Mouse (Mus musculus): ENCODE measurements at regions not wholly inside any gene's neighbourhood (a gene's known extent, or its start where the extent isn't known, plus 50 kb on each side); places are given as distances from the start of the nearest gene placed in this dataset.

DNA sequence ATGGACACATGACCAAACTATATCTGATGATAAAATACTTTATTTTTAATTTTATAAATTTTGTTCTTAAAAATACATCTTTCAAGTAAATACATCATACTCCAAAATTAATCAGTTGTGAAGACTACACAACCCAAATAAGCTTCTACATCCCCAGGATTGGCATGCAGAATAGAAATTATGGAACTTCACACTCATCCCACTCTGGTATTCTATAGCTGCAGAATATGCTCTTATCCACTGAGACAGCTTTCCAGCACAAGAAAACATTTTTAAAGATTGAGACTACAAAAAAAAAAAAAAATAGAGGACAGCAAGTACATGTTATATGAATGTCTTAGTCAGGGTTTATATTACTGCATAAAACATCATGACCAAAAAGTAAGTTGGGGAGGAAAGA, 94.4 kb downstream of the Gm11232 start:
- intact Hi-C loops (cut with DNase I) = no loop called here
- TF ChIP-seq CTCF (IDR thresholded peaks at IDR 0.05) = no peak
- no peak for DNase-seq
- no peak overlapping the region for H3K27ac ChIP-seq
- no peak overlapping the region for H3K4me3 ChIP-seq

- no peak overlapping the region for H3K27ac ChIP-seq
- TF ChIP-seq CTCF (IDR thresholded peaks at IDR 0.05) = no peak
- H3K4me3 ChIP-seq = no peak overlapping the region
- DNase-seq = no peak
- intact Hi-C loops (cut with DNase I) = no loop called here
Observed at GRCm38 (mm10) chr4:71640521-71640920, 117.2 kb downstream of the Gm11232 start.

DNA sequence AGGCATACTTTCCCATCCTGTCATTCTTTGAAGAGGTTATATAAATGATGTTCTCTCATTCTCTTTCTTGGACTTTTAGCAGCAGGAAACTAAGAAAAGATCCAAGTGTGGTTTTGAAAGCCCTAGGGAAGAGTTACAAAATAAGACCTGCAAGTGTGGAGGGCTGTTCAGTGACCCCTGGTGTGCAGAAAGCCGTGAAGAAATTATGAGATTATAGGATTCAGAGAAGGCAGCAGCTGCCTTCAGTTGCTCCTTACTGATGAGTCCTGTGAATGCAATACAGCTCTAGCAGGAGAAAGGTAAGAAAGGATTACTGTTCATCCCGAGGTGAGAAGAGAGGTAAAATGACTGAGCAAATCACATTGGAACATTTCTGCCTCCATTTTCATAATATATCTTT, 130.7 kb downstream of the Gm11232 start:
- Histone ChIP-seq H3K27ac (no peak overlapping the region), H3K4me3 (no peak overlapping the region)
- intact Hi-C loops (cut with DNase I) = no loop called here
- DNase-seq = no peak
- TF ChIP-seq CTCF (IDR thresholded peaks at IDR 0.05) = no peak

DNA sequence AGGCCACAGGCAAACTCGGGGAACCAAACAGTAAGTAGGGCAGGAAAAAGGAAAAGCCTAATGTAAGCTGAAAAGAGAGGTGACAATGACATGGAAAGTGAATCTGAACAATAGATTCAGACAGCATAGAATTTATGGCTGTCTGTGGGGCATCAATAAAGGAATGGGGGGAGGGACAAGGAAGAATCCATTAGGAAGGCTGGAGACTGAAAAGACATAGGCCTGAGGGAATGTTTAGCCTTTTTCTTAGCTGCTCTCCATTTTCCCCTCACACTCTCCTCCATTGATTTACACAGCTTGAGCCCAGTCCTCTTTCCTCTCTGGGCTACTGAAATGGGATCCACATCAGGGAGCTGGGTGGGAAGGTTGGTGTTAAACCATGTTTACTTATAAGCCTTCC, 131.1 kb downstream of the Gm11232 start:
- no peak for DNase-seq
- no peak for TF ChIP-seq CTCF (IDR thresholded peaks at IDR 0.05)
- Histone ChIP-seq H3K27ac (no peak overlapping the region), H3K4me3 (no peak overlapping the region)
- intact Hi-C loops (cut with DNase I) = no loop called here

GRCm38 (mm10) chr4:71624771-71625170, 133.0 kb downstream of the Gm11232 start:
- no peak for TF ChIP-seq CTCF (IDR thresholded peaks at IDR 0.05)
- intact Hi-C loops (cut with DNase I) = no loop called here
- DNase-seq = no peak
- no peak overlapping the region for H3K4me3 ChIP-seq
- no peak overlapping the region for H3K27ac ChIP-seq

- H3K27ac ChIP-seq = no peak overlapping the region
- TF ChIP-seq CTCF (IDR thresholded peaks at IDR 0.05) = no peak
- intact Hi-C loops (cut with DNase I) = no loop called here
- no peak for DNase-seq
- H3K4me3 ChIP-seq = no peak overlapping the region
Observed at GRCm38 (mm10) chr4:71613720-71614119, 144.0 kb downstream of the Gm11232 start.

DNA sequence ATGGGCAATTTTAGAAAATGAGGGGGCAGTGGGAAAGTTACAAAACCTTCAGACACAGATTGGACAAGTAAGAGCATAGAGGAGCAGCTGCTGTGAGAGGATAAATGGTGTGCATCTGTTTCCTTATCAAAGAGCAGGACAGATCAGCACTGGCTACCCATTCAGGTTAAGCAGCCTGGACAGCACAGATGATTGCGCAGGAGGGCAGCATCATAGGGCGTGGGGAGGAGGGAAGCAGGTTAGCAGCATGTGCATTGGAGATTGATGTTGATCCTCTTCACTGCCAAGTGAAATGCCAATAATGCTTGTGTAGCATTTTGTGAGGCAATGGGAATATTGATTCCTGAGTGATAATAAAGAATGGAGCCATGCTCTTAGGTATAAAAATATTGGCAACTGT, 171.9 kb downstream of the Gm11232 start:
- intact Hi-C loops (cut with DNase I) = no loop called here
- no peak overlapping the region for H3K27ac ChIP-seq
- no peak for DNase-seq
- no peak for TF ChIP-seq CTCF (IDR thresholded peaks at IDR 0.05)
- no peak overlapping the region for H3K4me3 ChIP-seq

DNA sequence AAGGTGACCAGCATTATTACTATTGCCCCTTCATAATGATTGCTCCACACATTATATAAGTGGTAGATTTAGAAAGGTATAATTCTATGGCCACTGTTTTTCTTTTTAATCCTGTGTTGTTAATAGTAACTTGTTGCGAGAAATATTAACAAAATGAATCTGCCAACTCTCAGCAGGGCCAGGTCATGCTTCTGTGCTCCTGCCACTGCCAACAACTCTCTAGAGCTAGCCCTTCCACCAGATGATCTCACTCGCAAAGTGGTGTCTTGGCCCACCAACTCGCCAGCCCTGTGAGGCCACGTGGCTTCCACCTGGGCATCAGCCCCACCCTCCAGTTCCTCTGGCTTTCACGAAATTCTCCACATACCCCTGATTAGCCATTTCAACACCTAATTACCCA, 197.1 kb downstream of the Gm11232 start:
- TF ChIP-seq CTCF (IDR thresholded peaks at IDR 0.05) = no peak
- Histone ChIP-seq H3K27ac (no peak overlapping the region), H3K4me3 (no peak overlapping the region)
- intact Hi-C loops (cut with DNase I) = no loop called here
- no peak for DNase-seq

DNA sequence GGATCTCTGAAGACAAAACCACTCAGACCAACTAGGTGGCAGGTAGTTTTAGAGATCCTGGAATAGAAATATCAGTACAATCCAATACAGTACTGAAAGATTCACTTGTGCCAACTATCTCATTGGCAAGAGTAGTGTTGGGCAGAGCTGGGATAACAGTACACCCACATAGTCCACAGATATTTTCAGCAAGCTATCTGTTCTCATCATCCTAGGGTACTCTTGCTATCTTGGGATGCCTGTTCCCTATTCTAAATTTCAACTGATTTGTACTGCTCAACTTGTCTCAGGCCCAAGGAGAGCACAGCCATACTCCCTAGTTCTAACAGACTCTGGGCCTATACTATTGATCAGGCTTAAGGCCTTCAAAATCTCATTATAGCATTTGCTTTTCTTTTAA, 218.6 kb downstream of the Gm11232 start:
- intact Hi-C loops (cut with DNase I) = no loop called here
- H3K4me3 ChIP-seq = no peak overlapping the region
- TF ChIP-seq CTCF (IDR thresholded peaks at IDR 0.05) = no peak
- no peak overlapping the region for H3K27ac ChIP-seq
- no peak for DNase-seq

GRCm38 (mm10) chr4:71537971-71538370, 219.8 kb downstream of the Gm11232 start:
- TF ChIP-seq CTCF (IDR thresholded peaks at IDR 0.05) = no peak

DNA sequence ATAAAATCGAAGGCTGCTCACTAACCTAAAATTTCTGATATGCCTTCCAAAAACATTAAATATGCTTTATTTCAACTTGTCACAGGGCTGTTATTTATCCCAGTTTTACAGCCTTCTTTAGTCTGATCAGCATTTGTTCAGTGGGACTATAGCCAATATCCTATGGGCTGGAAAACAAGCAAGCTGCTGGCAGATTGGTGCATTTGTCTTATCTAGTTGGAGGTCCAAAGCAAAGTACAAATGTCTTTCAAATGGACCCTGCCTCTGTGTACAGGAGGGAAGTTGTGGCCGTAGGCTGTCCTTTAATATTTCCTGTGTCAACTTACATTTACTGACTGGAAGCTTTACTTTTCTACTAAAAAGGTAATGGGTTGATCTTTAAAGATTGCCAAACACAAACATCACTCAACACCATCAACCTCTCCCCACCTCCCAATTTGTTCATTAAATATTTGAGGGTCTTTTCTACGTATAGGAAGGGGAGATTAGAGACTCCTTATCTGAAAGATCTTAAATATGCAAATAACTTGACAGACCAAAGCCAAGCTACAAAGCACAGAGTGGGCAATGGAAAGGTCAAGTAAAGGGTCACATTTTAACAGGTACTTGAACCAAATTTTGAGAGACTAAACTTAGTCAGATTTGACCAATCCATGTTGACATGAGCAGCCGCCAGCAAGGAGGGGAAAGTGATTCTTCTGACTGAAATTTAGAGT, 233.4 kb downstream of the Gm11232 start:
- TF ChIP-seq CTCF (IDR thresholded peaks at IDR 0.05) = no peak
- no peak overlapping the region for H3K4me3 ChIP-seq
- no peak overlapping the region for H3K27ac ChIP-seq
- intact Hi-C loops (cut with DNase I) = no loop called here
- no peak for DNase-seq

More at GRCm38 (mm10) chr4:71537971-71538370, 219.8 kb downstream of the Gm11232 start:
- no peak for DNase-seq
- Histone ChIP-seq H3K27ac (no peak overlapping the region), H3K4me3 (no peak overlapping the region)
- intact Hi-C loops (cut with DNase I) = no loop called here

- no peak for TF ChIP-seq CTCF (IDR thresholded peaks at IDR 0.05)
- Histone ChIP-seq H3K27ac (no peak overlapping the region), H3K4me3 (no peak overlapping the region)
- intact Hi-C loops (cut with DNase I) = no loop called here
- no peak for DNase-seq
Observed at GRCm38 (mm10) chr4:71520751-71521150, 237.0 kb downstream of the Gm11232 start.

GRCm38 (mm10) chr4:71517921-71518404, 239.8 kb downstream of the Gm11232 start:
- DNase-seq = no peak
- Histone ChIP-seq H3K27ac (no peak overlapping the region), H3K4me3 (no peak overlapping the region)
- TF ChIP-seq CTCF (IDR thresholded peaks at IDR 0.05) = no peak
- intact Hi-C loops (cut with DNase I) = no loop called here

GRCm38 (mm10) chr4:71506911-71507310, 250.9 kb downstream of the Gm11232 start:
- intact Hi-C loops (cut with DNase I) = no loop called here
- H3K4me3 ChIP-seq = no peak overlapping the region
- no peak for DNase-seq
- TF ChIP-seq CTCF (IDR thresholded peaks at IDR 0.05) = no peak
- H3K27ac ChIP-seq = no peak overlapping the region

All from gastrocnemius, adult 2 months (tissue).